Mouse (Mus musculus) CH12.LX (cell line): ENCODE measurements around the gene Nebl. TPM values are rescaled to one million over a fixed set of nuclear protein-coding genes. Genes with fewer than 3 reads are reported as not detected.

Source experiments
- DNase-seq: peaks from one replicate; pipeline ENCODE4 v3.0.0-alpha.2; 2013; ENCODE audit errors: extremely low read depth
- H3K27ac ChIP-seq: 2 replicates; pipeline ENCODE4 v1.5.1; 2012; ENCODE audit warnings: low read depth, mild to moderate bottlenecking, control low read depth, moderate library complexity; ENCODE audit not compliant: insufficient read depth
- H3K27me3 ChIP-seq: replicated peaks from 2 replicates; pipeline ENCODE3; 2012; ENCODE audit warnings: inconsistent platforms
- H3K36me3 ChIP-seq, 2 experiments: replicated peaks in 1 of 2; 2 replicates each; pipeline versions ENCODE3 to v1.6.1; 2012; ENCODE audit warnings: inconsistent platforms in 1 of 2, low read length in 1 of 2, mild to moderate bottlenecking in 1 of 2, mixed read lengths in 1 of 2, moderate library complexity in 1 of 2; ENCODE audit not compliant: control insufficient read depth in 1 of 2, insufficient read depth in 1 of 2
- H3K4me1 ChIP-seq, 2 experiments: 2 replicates each; pipeline ENCODE4 v1.6.1; 2012; ENCODE audit warnings: inconsistent platforms in 1 of 2, moderate library complexity in 1 of 2; ENCODE audit not compliant: insufficient read depth in 2 of 2, control insufficient read depth in 1 of 2
- H3K4me2 ChIP-seq: 2 replicates; pipeline ENCODE4 v1.6.1; 2012; ENCODE audit warnings: low read depth, mild to moderate bottlenecking, control low read depth; ENCODE audit not compliant: poor library complexity, insufficient read depth, severe bottlenecking
- H3K4me3 ChIP-seq, 3 experiments: fragments of 150-350 bp in 1 of 3; sonication (generic) in 1 of 3; replicated peaks in 1 of 3; 2 replicates each; pipeline versions ENCODE3 to v1.5.1; 2011 to 2012; ENCODE audit warnings: low read depth in 2 of 3, low read length in 2 of 3, mild to moderate bottlenecking in 2 of 3, moderate library complexity in 2 of 3, control low read depth in 1 of 3, improper control_type of control experiment in 1 of 3, inconsistent platforms in 1 of 3, mixed read lengths in 1 of 3; ENCODE audit not compliant: poor library complexity in 1 of 3
- H3K79me2 ChIP-seq: replicated peaks from 2 replicates; pipeline ENCODE4 v1.6.1; 2012; ENCODE audit warnings: mild to moderate bottlenecking, moderate library complexity; ENCODE audit not compliant: control insufficient read depth, poor library complexity, insufficient read depth, severe bottlenecking; ENCODE audit errors: extremely low read depth
- H3K9ac ChIP-seq: 2 replicates; pipeline ENCODE4 v1.6.1; 2012; ENCODE audit warnings: low read depth, mild to moderate bottlenecking, control low read depth, moderate library complexity; ENCODE audit not compliant: insufficient read depth
- H3K9me3 ChIP-seq: replicated peaks from 2 replicates; pipeline ENCODE3; 2012; ENCODE audit warnings: low read length, inconsistent platforms, mixed read lengths
- CHD1 ChIP-seq: IDR thresholded peaks from 2 replicates; pipeline ENCODE4 v1.6.1; 2012; ENCODE audit warnings: low read depth, low read length, improper control_type of control experiment, inconsistent platforms
- CHD2 ChIP-seq: IDR thresholded peaks from 2 replicates; pipeline ENCODE4 v1.6.1; 2011; ENCODE audit warnings: low read length, improper control_type of control experiment
- CTCF ChIP-seq, 2 experiments: IDR thresholded peaks in 1 of 2; conservative IDR thresholded peaks in 1 of 2; 2 replicates each; pipeline ENCODE4 v1.5.1; 2011 to 2012; ENCODE audit warnings: low read depth in 2 of 2, low read length in 2 of 2, improper control_type of control experiment in 1 of 2, inconsistent platforms in 1 of 2, mild to moderate bottlenecking in 1 of 2, moderate library complexity in 1 of 2
- E2F4 ChIP-seq: IDR thresholded peaks from 2 replicates; pipeline ENCODE4 v1.6.1; 2011; ENCODE audit warnings: low read depth, low read length, improper control_type of control experiment; ENCODE audit not compliant: insufficient replicate concordance
- EP300 ChIP-seq: IDR thresholded peaks from 2 replicates; pipeline ENCODE4 v1.6.1; 2011; ENCODE audit warnings: low read length, improper control_type of control experiment
- ETS1 ChIP-seq: conservative IDR thresholded peaks from 2 replicates; pipeline ENCODE4 v1.6.1; 2012; ENCODE audit warnings: low read depth, mild to moderate bottlenecking, inconsistent platforms, low read length, improper control_type of control experiment, moderate library complexity
- GABPA ChIP-seq: IDR thresholded peaks from 2 replicates; pipeline ENCODE4 v1.6.1; 2012; ENCODE audit warnings: low read depth, low read length, improper control_type of control experiment, inconsistent platforms; ENCODE audit not compliant: insufficient replicate concordance
- IRF4 ChIP-seq: IDR thresholded peaks from 2 replicates; pipeline ENCODE4 v1.6.1; 2014; ENCODE audit warnings: low read depth, mild to moderate bottlenecking, inconsistent platforms, low read length, improper control_type of control experiment
- MAX ChIP-seq: IDR thresholded peaks from 2 replicates; pipeline ENCODE4 v1.6.1; 2011; ENCODE audit warnings: low read length, improper control_type of control experiment
- MXI1 ChIP-seq: IDR thresholded peaks from 2 replicates; pipeline ENCODE4 v1.6.1; 2011; ENCODE audit warnings: mild to moderate bottlenecking, low read depth, low read length, improper control_type of control experiment
- NELFE ChIP-seq: IDR thresholded peaks from 2 replicates; pipeline ENCODE4 v1.6.1; 2011; ENCODE audit warnings: low read depth, low read length, improper control_type of control experiment
- PAX5 ChIP-seq: IDR thresholded peaks from 2 replicates; pipeline ENCODE4 v1.6.1; 2012; ENCODE audit warnings: low read length, inconsistent platforms, mixed read lengths
- POLR2A ChIP-seq: IDR thresholded peaks from 2 replicates; pipeline ENCODE4 v1.6.1; 2011; ENCODE audit warnings: low read depth, mild to moderate bottlenecking, improper control_type of control experiment, low read length
- RAD21 ChIP-seq: IDR thresholded peaks from 2 replicates; pipeline ENCODE4 v1.6.1; 2011; ENCODE audit warnings: low read depth, mild to moderate bottlenecking, low read length, improper control_type of control experiment, moderate library complexity
- SIN3A ChIP-seq: IDR thresholded peaks from 2 replicates; pipeline ENCODE4 v1.6.1; 2012; ENCODE audit warnings: low read length, improper control_type of control experiment, inconsistent platforms
- SMC3 ChIP-seq: IDR thresholded peaks from 2 replicates; pipeline ENCODE4 v1.6.1; 2011; ENCODE audit warnings: low read depth, low read length, improper control_type of control experiment
- TBP ChIP-seq: conservative IDR thresholded peaks from 2 replicates; pipeline ENCODE4 v1.6.1; 2011; ENCODE audit warnings: low read depth, low read length, improper control_type of control experiment
- UBTF ChIP-seq: IDR thresholded peaks from 2 replicates; pipeline ENCODE4 v1.6.1; 2012; ENCODE audit warnings: low read depth, mild to moderate bottlenecking, inconsistent platforms, low read length, improper control_type of control experiment, moderate library complexity
- USF1 ChIP-seq: IDR thresholded peaks from 2 replicates; pipeline ENCODE4 v1.6.1; 2014; ENCODE audit warnings: low read depth, mild to moderate bottlenecking, inconsistent platforms, low read length, improper control_type of control experiment
- USF2 ChIP-seq: conservative IDR thresholded peaks from 2 replicates; pipeline ENCODE4 v1.6.1; 2011; ENCODE audit warnings: low read depth, low read length, improper control_type of control experiment
- ZMIZ1 ChIP-seq: IDR thresholded peaks from 2 replicates; pipeline ENCODE4 v1.6.1; 2012; ENCODE audit warnings: low read depth, mild to moderate bottlenecking, inconsistent platforms, low read length, improper control_type of control experiment
- dilution Hi-C: fragments of 300-500 bp; cut with MboI; formaldehyde crosslinking; loops from 2 replicates; pipeline ENCODE4 v1.14.3; 2020; ENCODE audit warnings: low sequenced_read_pairs; ENCODE audit not compliant: extremely low pct_unique_long_range_greater_than_20kb, extremely low pct_ligation_motif_present
- in situ Hi-C: fragments of 300-500 bp; cut with MboI; formaldehyde crosslinking; loops from 3 replicates; pipeline ENCODE4 v1.14.3; 2019; ENCODE audit warnings: low sequenced_read_pairs, low pct_ligation_motif_present, low pct_unique_long_range_greater_than_20kb, mixed read lengths
- polyA plus RNA-seq: library from polyadenylated mRNA; unstranded; fragments of >175 nt; gene quantifications from 2 replicates; pipeline ENCODE4 v1.2.1, GENCODE M21; 2012; ENCODE audit warnings: low read depth; ENCODE audit not compliant: insufficient read length
- total RNA-seq, 2 experiments: library from RNA; depleted of rRNA; stranded (reverse); fragments of 300-350 nt in 1 of 2; fragments of >200 nt in 1 of 2; gene quantifications; 2 replicates each; pipeline ENCODE4 v1.2.3; 2012 to 2014

Gene Nebl
- total and polyA plus RNA-seq, 3 experiments, result 12.6 to 113 (median 46.4) TPM

GRCm38 (mm10) chr2:17585329-17585992 is 145.8 kb downstream of the Nebl start:
- no peak for TF ChIP-seq IRF4
- no peak for TF ChIP-seq ETS1
- TF ChIP-seq POLR2A, result no peak
- no peak for TF ChIP-seq GABPA
- TF ChIP-seq CHD1, result no peak
- no peak for TF ChIP-seq MAX
- dilution Hi-C loops, result no loop called here
- H3K4me1 ChIP-seq, result no peaks in the 10 kb centered on the region
- no peaks in the 10 kb centered on the region for H3K79me2 ChIP-seq
- H3K9me3 ChIP-seq, result no peaks in the 10 kb centered on the region
- H3K9ac ChIP-seq, result no peak overlapping the region
- no peak for DNase-seq
- no peaks in the 10 kb centered on the region for H3K27me3 ChIP-seq
- in situ Hi-C loops, result no loop called here
- no peak overlapping the region for H3K27ac ChIP-seq
- no peak overlapping the region for H3K4me2 ChIP-seq
- H3K4me3 ChIP-seq, result no peak overlapping the region
- no peaks in the 10 kb centered on the region for H3K36me3 ChIP-seq

GRCm38 (mm10) chr2:17575648-17576047 is 155.6 kb downstream of the Nebl start:
- Histone ChIP-seq H3K9me3 (no peaks in the 10 kb centered on the region), H3K36me3 (no peaks in the 10 kb centered on the region), H3K27ac (no peak overlapping the region), H3K4me2 (no peak overlapping the region), H3K4me1 (no peaks in the 10 kb centered on the region), H3K4me3 (no peak overlapping the region), H3K27me3 (no peaks in the 10 kb centered on the region), H3K79me2 (no peaks in the 10 kb centered on the region), H3K9ac (no peak overlapping the region)
- in situ Hi-C loops (no loop called here), dilution Hi-C loops (no loop called here)
- DNase-seq, result no peak
- no peak for TF ChIP-seq MXI1
- TF ChIP-seq GABPA, result no peak
- no peak for TF ChIP-seq USF2
- TF ChIP-seq RAD21, result no peak
- no peak for TF ChIP-seq TBP
- TF ChIP-seq UBTF, result no peak
- no peak for TF ChIP-seq CHD2
- no peak for TF ChIP-seq IRF4
- no peak for TF ChIP-seq SIN3A
- TF ChIP-seq ZMIZ1, result no peak
- TF ChIP-seq SMC3, result no peak
- TF ChIP-seq NELFE, result no peak
- no peak for TF ChIP-seq E2F4
- no peak for TF ChIP-seq USF1
- TF ChIP-seq EP300, result no peak
- no peak for TF ChIP-seq CTCF (conservative IDR thresholded peaks at IDR 0.05 in 1 of 2, IDR thresholded peaks at IDR 0.05 in 1 of 2; ENCODE audit: low read depth in 2 of 2, low read length in 2 of 2)
- no peak for TF ChIP-seq PAX5
